Mouse (Mus musculus) liver, postnatal 0 days (tissue): ENCODE data around the gene Olfr1383.
"Not testable (repeated sequence)": the region's sequence is repeated elsewhere in the genome, so short reads cannot be mapped to it uniquely, and the experiment has no call there.

Experiments
- CTCF ChIP-seq: sonication (generic); IDR thresholded peaks from 2 replicates; pipeline ENCODE4 v1.5.1; 2016; ENCODE audit warnings: antibody characterized with exemption, low read depth
- EP300 ChIP-seq: IDR thresholded peaks from 2 replicates; pipeline ENCODE4 v1.6.1; 2016; ENCODE audit warnings: antibody characterized with exemption, low read depth, mild to moderate bottlenecking

- TF ChIP-seq CTCF: peak; percentile 41
- not testable (repeated sequence) for TF ChIP-seq EP300
These were observed 55.6 kb downstream of the Olfr1383 start for GRCm38 (mm10) chr11:49575054-49575453.
